Mouse (Mus musculus) MEL (cell line): ENCODE data around the gene Trib3. TPM values are rescaled to one million over a fixed set of nuclear protein-coding genes. Genes with fewer than 3 reads are reported as not detected.
A peak's percentile ranks its signal among the peaks of the same experiment; 100 is the strongest.
"Not testable (repeated sequence)": the region's sequence is repeated elsewhere in the genome, so short reads cannot be mapped to it uniquely, and the experiment has no call there.

ENCODE experiments used
- DNase-seq: peaks from one replicate; pipeline ENCODE4 v3.0.0; 2011; ENCODE audit warnings: low read depth, low spot score
- H3K27ac ChIP-seq: 2 replicates; pipeline ENCODE4 v1.5.1; 2012; ENCODE audit warnings: low read depth, mild to moderate bottlenecking, control low read depth, low read length, moderate library complexity; ENCODE audit not compliant: control insufficient read depth
- H3K27me3 ChIP-seq, 2 experiments: fragments of 150-350 bp in 1 of 2; sonication (generic) in 1 of 2; 2 replicates each; pipeline ENCODE4 v1.6.1; 2012; ENCODE audit warnings: low read length in 2 of 2, mild to moderate bottlenecking in 2 of 2, improper control_type of control experiment in 1 of 2, moderate library complexity in 1 of 2; ENCODE audit not compliant: insufficient read depth in 2 of 2, control insufficient read depth in 1 of 2
- H3K36me3 ChIP-seq, 2 experiments: 2 replicates each; pipeline ENCODE4 v1.6.1; 2012 to 2014; ENCODE audit warnings: low read length in 2 of 2, improper control_type of control experiment in 1 of 2, inconsistent platforms in 1 of 2, mild to moderate bottlenecking in 1 of 2; ENCODE audit not compliant: insufficient read depth in 2 of 2, control insufficient read depth in 1 of 2
- H3K4me1 ChIP-seq, 2 experiments: fragments of 150-350 bp in 1 of 2; sonication (generic) in 1 of 2; 2 replicates each; pipeline ENCODE4 v1.6.1; 2012; ENCODE audit warnings: low read length in 2 of 2, improper control_type of control experiment in 1 of 2, mild to moderate bottlenecking in 1 of 2; ENCODE audit not compliant: insufficient read depth in 2 of 2, control insufficient read depth in 1 of 2
- H3K4me3 ChIP-seq, 2 experiments: fragments of 150-350 bp in 1 of 2; sonication (generic) in 1 of 2; 2 replicates each; pipeline ENCODE4 v1.5.1; 2012; ENCODE audit warnings: low read depth in 2 of 2, low read length in 2 of 2, mild to moderate bottlenecking in 2 of 2, moderate library complexity in 2 of 2, control low read depth in 1 of 2, improper control_type of control experiment in 1 of 2; ENCODE audit not compliant: control insufficient read depth in 1 of 2, insufficient read depth in 1 of 2
- H3K79me2 ChIP-seq: 2 replicates; pipeline ENCODE4 v1.6.1; 2012; ENCODE audit warnings: mild to moderate bottlenecking, low read length, moderate library complexity; ENCODE audit not compliant: control insufficient read depth, poor library complexity, insufficient read depth
- H3K9ac ChIP-seq: 2 replicates; pipeline ENCODE4 v1.6.1; 2012; ENCODE audit warnings: low read depth, mild to moderate bottlenecking, control low read depth, low read length, moderate library complexity; ENCODE audit not compliant: control insufficient read depth, poor library complexity, severe bottlenecking
- H3K9me3 ChIP-seq: fragments of 150-350 bp; sonication (generic); replicated peaks from 2 replicates; pipeline ENCODE4 v1.6.1; 2012; ENCODE audit warnings: mild to moderate bottlenecking, low read length, improper control_type of control experiment, moderate library complexity; ENCODE audit not compliant: insufficient read depth
- BHLHE40 ChIP-seq: IDR thresholded peaks from 2 replicates; pipeline ENCODE4 v1.6.1; 2012; ENCODE audit warnings: low read depth, mild to moderate bottlenecking, inconsistent platforms, low read length, improper control_type of control experiment, borderline replicate concordance
- CHD1 ChIP-seq: IDR thresholded peaks from 2 replicates; pipeline ENCODE4 v1.6.1; 2012; ENCODE audit warnings: low read depth, mild to moderate bottlenecking, inconsistent platforms, low read length, improper control_type of control experiment
- CTCF ChIP-seq, 3 experiments: IDR thresholded peaks in 2 of 3; conservative IDR thresholded peaks in 1 of 3; 2 replicates each; pipeline ENCODE4 v1.5.1; 2011 to 2012; ENCODE audit warnings: low read length in 3 of 3, low read depth in 2 of 3, mild to moderate bottlenecking in 2 of 3, improper control_type of control experiment in 1 of 3, inconsistent platforms in 1 of 3, mixed read lengths in 1 of 3, moderate library complexity in 1 of 3; ENCODE audit not compliant: control insufficient read depth in 1 of 3, insufficient read depth in 1 of 3, poor library complexity in 1 of 3, severe bottlenecking in 1 of 3
- ELF1 ChIP-seq: IDR thresholded peaks from 2 replicates; pipeline ENCODE4 v1.6.1; 2014; ENCODE audit warnings: low read depth, mild to moderate bottlenecking, inconsistent platforms, low read length, improper control_type of control experiment, moderate library complexity
- EP300 ChIP-seq, 2 experiments: IDR thresholded peaks; 2 replicates each; pipeline ENCODE4 v1.6.1; 2011; ENCODE audit warnings: improper control_type of control experiment in 2 of 2, low read length in 2 of 2, low read depth in 1 of 2, mild to moderate bottlenecking in 1 of 2
- HCFC1 ChIP-seq: IDR thresholded peaks from 2 replicates; pipeline ENCODE4 v1.6.1; 2012; ENCODE audit warnings: low read depth, mild to moderate bottlenecking, inconsistent platforms, low read length, improper control_type of control experiment, moderate library complexity
- JUND ChIP-seq: IDR thresholded peaks from 2 replicates; pipeline ENCODE4 v1.6.1; 2011; ENCODE audit warnings: low read depth, mild to moderate bottlenecking, improper control_type of control experiment, low read length
- KAT2A ChIP-seq: conservative IDR thresholded peaks from 2 replicates; pipeline ENCODE4 v1.6.1; 2012; ENCODE audit warnings: low read depth, low read length, improper control_type of control experiment, inconsistent platforms
- MAZ ChIP-seq: IDR thresholded peaks from 2 replicates; pipeline ENCODE4 v1.6.1; 2012; ENCODE audit warnings: low read depth, mild to moderate bottlenecking, inconsistent platforms, low read length, improper control_type of control experiment
- POLR2A ChIP-seq, 2 experiments: IDR thresholded peaks; 2 replicates each; pipeline ENCODE4 v1.6.1; 2011 to 2012; ENCODE audit warnings: low read length in 2 of 2, mild to moderate bottlenecking in 2 of 2, control low read depth in 1 of 2, improper control_type of control experiment in 1 of 2, low read depth in 1 of 2, moderate library complexity in 1 of 2; ENCODE audit not compliant: control insufficient read depth in 1 of 2, insufficient read depth in 1 of 2, poor library complexity in 1 of 2
- POLR2AphosphoS5 ChIP-seq: IDR thresholded peaks from 2 replicates; pipeline ENCODE4 v1.6.1; 2012; ENCODE audit warnings: low read depth, borderline replicate concordance, mild to moderate bottlenecking, inconsistent platforms, low read length, moderate library complexity, mixed read lengths
- RAD21 ChIP-seq: IDR thresholded peaks from 2 replicates; pipeline ENCODE4 v1.6.1; 2011; ENCODE audit warnings: mild to moderate bottlenecking, low read depth, low read length, improper control_type of control experiment
- SIN3A ChIP-seq: IDR thresholded peaks from 2 replicates; pipeline ENCODE4 v1.6.1; 2012; ENCODE audit warnings: low read length, improper control_type of control experiment, inconsistent platforms
- SMC3 ChIP-seq: IDR thresholded peaks from 2 replicates; pipeline ENCODE4 v1.6.1; 2011; ENCODE audit warnings: low read depth, low read length, improper control_type of control experiment
- TAL1 ChIP-seq: IDR thresholded peaks from 2 replicates; pipeline ENCODE4 v1.6.1; 2012; ENCODE audit warnings: mild to moderate bottlenecking, inconsistent platforms, low read length, moderate library complexity, mixed read lengths
- TCF12 ChIP-seq: IDR thresholded peaks from 2 replicates; pipeline ENCODE4 v1.6.1; 2014; ENCODE audit warnings: low read depth, mild to moderate bottlenecking, inconsistent platforms, low read length, improper control_type of control experiment, moderate library complexity
- UBTF ChIP-seq: IDR thresholded peaks from 2 replicates; pipeline ENCODE4 v1.6.1; 2012; ENCODE audit warnings: low read depth, mild to moderate bottlenecking, inconsistent platforms, low read length, improper control_type of control experiment, moderate library complexity, borderline replicate concordance; ENCODE audit not compliant: insufficient read depth
- USF2 ChIP-seq, 2 experiments: IDR thresholded peaks; 2 replicates each; pipeline ENCODE4 v1.6.1; 2011 to 2012; ENCODE audit warnings: improper control_type of control experiment in 2 of 2, low read length in 2 of 2, borderline replicate concordance in 1 of 2, inconsistent platforms in 1 of 2, low read depth in 1 of 2, mild to moderate bottlenecking in 1 of 2; ENCODE audit not compliant: insufficient read depth in 1 of 2
- ZC3H11A ChIP-seq: IDR thresholded peaks from 2 replicates; pipeline ENCODE4 v1.6.1; 2012; ENCODE audit warnings: low read depth, mild to moderate bottlenecking, inconsistent platforms, low read length, improper control_type of control experiment
- ZMIZ1 ChIP-seq: IDR thresholded peaks from 2 replicates; pipeline ENCODE4 v1.6.1; 2012; ENCODE audit warnings: low read depth, mild to moderate bottlenecking, inconsistent platforms, low read length, improper control_type of control experiment, moderate library complexity
- ZNF384 ChIP-seq: IDR thresholded peaks from 2 replicates; pipeline ENCODE4 v1.6.1; 2012; ENCODE audit warnings: low read depth, mild to moderate bottlenecking, inconsistent platforms, low read length, improper control_type of control experiment
- polyA plus RNA-seq, 2 experiments: library from polyadenylated mRNA; stranded (reverse) in 1 of 2; unstranded in 1 of 2; fragments of >175 nt in 1 of 2; fragments of >200 nt in 1 of 2; gene quantifications; 2 replicates each; pipeline versions ENCODE4 v1.2.1 to v1.2.4; 2012; ENCODE audit warnings: low replicate concordance in 2 of 2, low read depth in 1 of 2; ENCODE audit not compliant: insufficient read length in 2 of 2, insufficient read depth in 1 of 2, missing spikeins in 1 of 2
- total RNA-seq: library from RNA; depleted of rRNA; stranded (reverse); fragments of 300-350 nt; gene quantifications from 2 replicates; pipeline ENCODE4 v1.2.3, GENCODE M21; 2012

Trib3 gene
- total and polyA plus RNA-seq, 3 experiments, result 6.1 to 34.9 TPM; not detected in 1

DNA sequence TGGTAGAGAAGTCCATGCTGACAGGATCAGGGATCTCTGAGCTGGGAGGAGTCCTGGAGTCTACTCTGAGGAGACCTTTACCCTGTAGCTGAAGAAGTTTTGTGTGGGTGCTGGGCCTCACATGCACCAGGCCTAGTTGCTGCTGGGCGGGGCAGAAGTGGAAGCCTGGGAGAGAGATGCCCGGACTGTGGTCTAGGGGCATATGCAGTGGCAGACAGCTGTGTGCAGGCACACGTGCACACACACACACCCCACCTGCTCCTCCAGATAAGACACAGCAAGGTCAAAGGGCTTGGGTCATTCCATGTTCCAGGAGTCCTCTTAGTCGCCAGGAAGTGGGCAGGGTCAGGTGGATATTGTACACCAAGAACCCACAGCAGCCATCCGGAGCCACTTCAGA is 15.8 kb upstream of the Trib3 start:
- no peak overlapping the region for H3K27ac ChIP-seq
- no peak overlapping the region for H3K9ac ChIP-seq
- H3K4me3 ChIP-seq, result no peak overlapping the region
- no peaks in the 10 kb centered on the region for H3K27me3 ChIP-seq
- H3K4me1 ChIP-seq, result peaks cover 3 to 4% of the 10 kb centered on the region in 2 experiments; a peak in 3 of 4 replicates
- H3K9me3 ChIP-seq, result no peaks in the 10 kb centered on the region
- H3K36me3 ChIP-seq, result no peaks in the 10 kb centered on the region
- TF ChIP-seq ELF1, result no peak
- no peak for TF ChIP-seq BHLHE40
- H3K79me2 ChIP-seq, result no peaks in the 10 kb centered on the region
- no peak for DNase-seq

- TF ChIP-seq CTCF (IDR thresholded peaks at IDR 0.05 in 2 of 3, conservative IDR thresholded peaks at IDR 0.05 in 1 of 3; ENCODE audit: control insufficient read depth in 1 of 3, insufficient read depth in 1 of 3, low read depth in 2 of 3, low read length in 3 of 3, poor library complexity in 1 of 3, severe bottlenecking in 1 of 3) (peak; percentile 30 to 58 (median 51); a peak in 5 of 6 replicates), ZC3H11A (peak; percentile 29), RAD21 (peak; percentile 26), SMC3 (peak; percentile 37; the same call in 1 of the 2 replicates)
- H3K36me3 ChIP-seq, result not testable (repeated sequence)
These were observed 15.1 kb upstream of the Trib3 start for GRCm38 (mm10) chr2:152358977-152359376.

DNA sequence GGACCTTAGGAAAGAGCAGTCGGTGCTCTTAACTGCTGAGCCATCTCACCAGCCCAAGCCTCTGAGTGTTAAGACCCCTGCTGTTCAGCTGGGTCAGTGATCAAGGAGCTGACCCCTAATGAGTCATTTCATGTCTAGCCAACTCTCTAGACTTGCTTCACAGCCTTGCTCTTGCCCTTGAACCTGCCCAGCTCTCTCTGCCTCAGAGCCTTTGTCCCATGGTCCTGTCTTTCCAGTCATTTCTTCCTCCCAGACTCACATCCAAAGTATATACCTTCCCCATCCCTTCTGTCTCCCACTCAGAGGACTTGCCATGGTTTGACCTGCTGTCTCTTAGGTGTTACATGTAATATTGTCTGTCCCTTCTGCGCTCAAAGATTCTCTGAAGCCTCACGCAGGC is 13.4 kb upstream of the Trib3 start:
- Histone ChIP-seq H3K27me3 (no peaks in the 10 kb centered on the region), H3K9ac (no peak overlapping the region), H3K4me3 (no peak overlapping the region)
- no peak for TF ChIP-seq JUND
- TF ChIP-seq HCFC1, result no peak
- no peak for TF ChIP-seq ZNF384
- TF ChIP-seq TAL1, result no peak
- no peak for TF ChIP-seq USF2 (IDR thresholded peaks at IDR 0.05; ENCODE audit: borderline replicate concordance in 1 of 2, insufficient read depth in 1 of 2, low read depth in 1 of 2, low read length in 2 of 2)
- no peak for TF ChIP-seq SMC3
- no peak for TF ChIP-seq KAT2A
- TF ChIP-seq CTCF (IDR thresholded peaks at IDR 0.05 in 2 of 3, conservative IDR thresholded peaks at IDR 0.05 in 1 of 3; ENCODE audit: control insufficient read depth in 1 of 3, insufficient read depth in 1 of 3, low read depth in 2 of 3, low read length in 3 of 3, poor library complexity in 1 of 3, severe bottlenecking in 1 of 3), result no peak
- no peak for TF ChIP-seq POLR2AphosphoS5
- no peak for TF ChIP-seq TCF12
- TF ChIP-seq RAD21, result no peak
- TF ChIP-seq CHD1, result no peak
- no peak for TF ChIP-seq SIN3A
- TF ChIP-seq ZMIZ1, result no peak
- no peak for TF ChIP-seq UBTF
- TF ChIP-seq EP300 (IDR thresholded peaks at IDR 0.05; ENCODE audit: low read depth in 1 of 2, low read length in 2 of 2), result no peak
- no peak for TF ChIP-seq POLR2A (IDR thresholded peaks at IDR 0.05; ENCODE audit: control insufficient read depth in 1 of 2, insufficient read depth in 1 of 2, low read depth in 1 of 2, low read length in 2 of 2, poor library complexity in 1 of 2)
- TF ChIP-seq BHLHE40, result no peak
- TF ChIP-seq MAZ, result no peak
- TF ChIP-seq, all 39 proteins: peak for 0
- Histone ChIP-seq H3K36me3 (no peaks in the 10 kb centered on the region), H3K27ac (no peak overlapping the region), H3K4me1 (peaks cover 0 to 3% of the 10 kb centered on the region in 2 experiments; a peak in 2 of 4 replicates), H3K79me2 (no peaks in the 10 kb centered on the region), H3K9me3 (no peaks in the 10 kb centered on the region)
- DNase-seq, result no peak

More at GRCm38 (mm10) chr2:152358977-152359376, 15.1 kb upstream of the Trib3 start:
- peak; percentile 56 for DNase-seq
- H3K4me3 ChIP-seq, H3K27ac ChIP-seq, H3K27me3 ChIP-seq, H3K9me3 ChIP-seq, H3K9ac ChIP-seq, H3K4me1 ChIP-seq, H3K79me2 ChIP-seq: not testable (repeated sequence)
